Mouse (Mus musculus) adrenal gland, postnatal 4 days (tissue): ENCODE results near the gene 9930021J03Rik. TPM values are rescaled to one million over a fixed set of nuclear protein-coding genes. Genes with fewer than 3 reads are reported as not detected.

Experiments
- DNase-seq, 2 experiments: peaks; one replicate each; pipeline ENCODE4 v3.0.0; 2021 to 2022; ENCODE audit warnings: low spot score in 2 of 2, mixed read lengths in 2 of 2
- total RNA-seq, 2 experiments: library from RNA; stranded (reverse); gene quantifications; 2 replicates each; pipeline ENCODE4 v1.2.3; 2021

9930021J03Rik gene
- total RNA-seq, 2 experiments from 2014 or later: 19.7 to 24.2 TPM

- DNase-seq: no peak
Observed at GRCm38 (mm10) chr19:29697245-29697874, 108.4 kb downstream of the 9930021J03Rik start, which contains the start of gene Mlana. Gene Mlana (plus strand): TSS chr19:29697824.

- DNase-seq: no peak
Observed at GRCm38 (mm10) chr19:29696840-29697239, 108.9 kb downstream of the 9930021J03Rik start.

- no peak for DNase-seq
Observed at GRCm38 (mm10) chr19:29696309-29696708, 109.5 kb downstream of the 9930021J03Rik start.

DNA sequence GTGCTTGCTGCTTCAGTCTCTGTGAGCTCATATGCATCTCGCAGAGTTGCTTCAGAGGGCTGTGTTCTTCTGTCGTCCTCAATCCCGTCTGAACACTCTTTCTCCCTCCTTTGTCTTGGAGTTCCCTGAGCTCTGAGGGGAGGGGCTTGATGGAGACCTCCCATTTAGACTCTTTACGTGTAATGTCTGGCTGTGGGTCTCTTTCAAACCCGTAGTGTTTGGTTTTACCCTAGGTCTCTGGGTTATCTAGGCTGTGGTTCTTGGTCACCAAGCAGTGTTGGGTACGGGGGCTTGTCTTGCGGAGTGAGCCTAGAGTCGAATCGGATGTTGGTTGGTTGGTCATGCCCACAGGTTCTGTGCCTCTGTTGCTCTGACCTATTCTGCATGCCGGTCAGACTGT lies 110.7 kb downstream of the 9930021J03Rik start:
- DNase-seq: no peak

DNA sequence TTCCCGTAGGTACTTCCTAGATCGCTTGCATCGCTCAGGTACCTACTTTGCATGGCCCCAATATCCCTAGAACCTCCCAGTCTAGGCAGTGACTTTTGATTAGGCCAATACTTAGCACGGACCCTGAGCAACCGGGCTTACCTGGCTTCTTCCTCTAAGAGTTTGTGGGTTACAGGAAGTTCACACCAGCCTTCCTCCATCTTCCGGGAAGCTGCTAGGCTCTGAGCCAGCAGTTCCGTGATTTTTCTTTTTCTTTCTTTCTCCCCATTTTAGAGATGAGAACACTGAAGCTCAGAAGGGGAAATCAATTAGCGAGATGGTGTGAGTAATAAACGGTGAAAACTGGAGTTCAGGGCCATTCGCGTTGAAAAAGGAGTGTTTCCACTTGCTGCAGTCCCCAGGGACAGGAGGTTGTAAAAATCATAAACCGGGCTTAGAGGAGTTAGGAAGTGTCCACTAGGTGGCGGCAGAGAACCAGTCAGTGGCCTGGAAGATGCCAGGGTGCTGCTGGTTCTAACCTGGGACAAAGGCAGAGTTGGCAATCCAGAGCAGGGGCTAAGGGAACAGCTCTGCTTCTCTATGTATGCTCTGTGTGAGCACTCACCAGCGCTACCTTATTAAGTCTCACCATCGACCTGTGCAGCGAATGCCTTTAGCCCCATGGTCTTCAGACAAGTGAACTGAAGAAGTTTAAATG lies 121.8 kb downstream of the 9930021J03Rik start:
- DNase-seq: peak; percentile 19 to 48

- DNase-seq: no peak
Observed at GRCm38 (mm10) chr19:29680182-29681152, 125.3 kb downstream of the 9930021J03Rik start.

- DNase-seq: no peak
Observed at GRCm38 (mm10) chr19:29678181-29678778, 127.5 kb downstream of the 9930021J03Rik start.

DNA sequence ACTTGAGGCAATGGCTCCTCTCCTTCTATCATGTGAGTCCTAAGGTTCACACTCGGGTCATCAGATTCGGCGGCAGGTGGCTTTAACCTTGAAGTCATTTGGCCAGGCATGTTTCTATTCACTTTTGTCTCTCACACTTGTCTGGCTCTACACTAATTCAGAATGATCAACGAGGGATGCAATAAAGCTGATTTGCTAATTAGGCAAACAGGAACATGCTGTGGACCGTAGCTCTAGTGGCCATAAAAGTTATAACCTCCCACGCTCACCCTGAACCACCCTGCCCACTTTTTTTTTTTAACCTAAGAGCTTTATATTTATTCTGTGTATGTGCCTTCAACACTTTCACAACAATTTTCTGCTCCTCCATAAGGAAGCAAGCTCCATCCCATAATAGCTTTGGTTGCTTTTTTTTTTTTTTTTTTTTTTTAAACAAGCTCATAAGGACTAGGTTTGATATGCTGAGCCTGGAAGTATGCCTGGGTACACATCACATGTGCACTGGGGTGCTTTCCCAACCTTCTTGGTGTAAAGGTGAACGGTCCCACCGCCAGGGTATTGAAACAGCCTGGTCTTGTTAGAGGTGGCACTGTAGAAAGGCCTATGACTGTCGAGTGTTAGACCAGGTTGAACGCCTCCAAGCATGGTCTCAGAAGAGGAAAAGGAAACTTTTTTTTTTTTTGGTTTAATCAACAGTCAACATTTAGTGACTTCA lies 129.2 kb downstream of the 9930021J03Rik start:
- no peak for DNase-seq

DNA sequence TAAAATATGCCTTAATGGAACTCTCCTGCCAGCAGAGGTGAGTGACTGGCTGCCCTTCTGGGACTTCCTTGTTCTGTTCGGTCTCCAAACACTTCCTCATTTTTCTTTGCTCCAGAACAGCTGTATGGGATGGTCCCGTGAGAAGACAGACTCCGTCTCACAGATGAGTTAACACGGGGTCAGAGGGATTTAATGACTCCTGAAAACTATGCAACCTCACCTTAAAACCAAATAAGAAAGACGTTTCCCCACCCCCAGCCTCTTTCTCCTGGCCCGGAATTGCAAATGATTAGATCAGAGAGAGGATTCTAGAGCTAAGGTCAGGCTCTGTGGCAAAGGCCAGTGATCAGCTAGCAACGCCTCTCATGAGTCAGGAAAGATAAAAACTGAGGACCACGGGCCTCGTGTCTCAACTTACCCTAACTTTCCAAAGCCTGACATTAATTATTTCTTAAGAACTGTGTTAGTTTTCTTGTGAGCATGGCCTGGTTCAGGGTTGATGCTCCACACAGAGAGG lies 130.2 kb downstream of the 9930021J03Rik start:
- no peak for DNase-seq

DNA sequence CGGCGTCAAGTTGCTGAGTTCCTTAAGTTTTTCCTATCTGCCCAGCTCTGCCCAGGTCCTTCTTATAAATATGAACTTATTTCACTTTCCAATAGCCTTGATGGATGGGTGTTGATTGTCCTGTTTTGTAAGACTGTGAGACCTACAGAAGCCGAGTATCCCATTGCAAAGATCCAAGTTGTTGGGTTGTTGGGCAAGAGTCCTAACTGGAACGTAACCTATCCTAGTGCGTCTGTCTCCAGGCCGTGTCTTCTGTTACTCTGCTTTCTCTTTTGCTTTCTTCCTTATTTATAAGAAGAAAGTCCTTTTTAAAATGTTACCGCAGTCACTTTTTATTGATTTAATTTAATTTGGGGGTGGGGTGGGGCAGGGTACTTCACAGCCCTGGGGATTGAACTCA lies 130.8 kb downstream of the 9930021J03Rik start:
- no peak for DNase-seq

GRCm38 (mm10) chr19:29672660-29673059 lies 133.1 kb downstream of the 9930021J03Rik start:
- no peak for DNase-seq

DNA sequence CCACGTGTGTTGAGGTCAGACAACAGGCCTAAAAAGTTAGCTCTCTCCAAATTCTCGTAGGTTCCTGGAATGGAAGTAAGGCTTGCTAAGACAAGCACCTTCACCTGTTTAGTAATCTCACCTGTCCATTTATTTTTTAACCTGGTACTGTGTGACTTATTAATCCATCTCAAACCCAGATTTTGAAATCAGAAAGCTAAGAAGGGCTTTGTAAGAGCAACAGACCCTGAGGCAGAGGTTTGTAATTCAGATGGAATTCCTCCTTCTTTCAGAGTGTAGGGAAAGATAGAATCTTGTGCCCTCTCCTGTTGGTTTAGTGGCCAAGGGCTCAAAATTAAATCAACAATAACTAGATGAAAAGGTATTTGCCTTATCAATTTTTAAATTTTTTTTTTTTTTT lies 134.6 kb downstream of the 9930021J03Rik start:
- DNase-seq: no peak

- no peak for DNase-seq
Observed at GRCm38 (mm10) chr19:29670247-29670646, 135.5 kb downstream of the 9930021J03Rik start.

GRCm38 (mm10) chr19:29668135-29668534 lies 137.7 kb downstream of the 9930021J03Rik start:
- DNase-seq: no peak

GRCm38 (mm10) chr19:29666965-29667594 lies 138.7 kb downstream of the 9930021J03Rik start:
- DNase-seq: no peak

GRCm38 (mm10) chr19:29666164-29666563 lies 139.6 kb downstream of the 9930021J03Rik start:
- no peak for DNase-seq

GRCm38 (mm10) chr19:29664934-29665333 lies 140.9 kb downstream of the 9930021J03Rik start:
- no peak for DNase-seq
